Mouse (Mus musculus) T-helper 1 cell (primary cell): ENCODE results near the gene Rbm3.

ENCODE experiments used
- in situ Hi-C: fragments of 300-600 bp; cut with MboI, MseI; formaldehyde crosslinking; loops from one replicate; pipeline ENCODE4 v1.15.1; 2025; ENCODE audit warnings: high pct_unique_total_duplicates

Rbm3 gene

GRCm38 (mm10) chrX:8145153-8145991, at the start of gene Rbm3:
Gene Rbm3, minus strand, starts transcription at chrX:8145880.
- in situ Hi-C loops: no loop called here

DNA sequence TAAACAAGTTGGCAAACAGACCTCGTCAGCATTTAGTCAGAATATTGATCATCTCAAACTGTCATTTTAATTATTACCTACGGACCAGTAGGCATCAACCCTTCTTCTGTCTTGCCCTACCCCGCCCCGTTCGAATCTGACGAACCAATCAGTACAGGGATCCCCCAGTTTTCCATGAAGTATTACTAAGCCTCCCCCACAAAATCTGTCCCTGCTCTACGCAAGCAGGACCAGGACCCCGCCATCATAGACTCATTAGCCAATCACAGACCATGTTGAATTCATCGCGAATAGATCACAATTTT, 47.7 kb upstream of the Rbm3 start, which contains the start of gene Ebp:
TSS of gene Ebp (minus strand) at position 94 of the 305 bp plus-strand sequence.
- in situ Hi-C loops: no loop called here

DNA sequence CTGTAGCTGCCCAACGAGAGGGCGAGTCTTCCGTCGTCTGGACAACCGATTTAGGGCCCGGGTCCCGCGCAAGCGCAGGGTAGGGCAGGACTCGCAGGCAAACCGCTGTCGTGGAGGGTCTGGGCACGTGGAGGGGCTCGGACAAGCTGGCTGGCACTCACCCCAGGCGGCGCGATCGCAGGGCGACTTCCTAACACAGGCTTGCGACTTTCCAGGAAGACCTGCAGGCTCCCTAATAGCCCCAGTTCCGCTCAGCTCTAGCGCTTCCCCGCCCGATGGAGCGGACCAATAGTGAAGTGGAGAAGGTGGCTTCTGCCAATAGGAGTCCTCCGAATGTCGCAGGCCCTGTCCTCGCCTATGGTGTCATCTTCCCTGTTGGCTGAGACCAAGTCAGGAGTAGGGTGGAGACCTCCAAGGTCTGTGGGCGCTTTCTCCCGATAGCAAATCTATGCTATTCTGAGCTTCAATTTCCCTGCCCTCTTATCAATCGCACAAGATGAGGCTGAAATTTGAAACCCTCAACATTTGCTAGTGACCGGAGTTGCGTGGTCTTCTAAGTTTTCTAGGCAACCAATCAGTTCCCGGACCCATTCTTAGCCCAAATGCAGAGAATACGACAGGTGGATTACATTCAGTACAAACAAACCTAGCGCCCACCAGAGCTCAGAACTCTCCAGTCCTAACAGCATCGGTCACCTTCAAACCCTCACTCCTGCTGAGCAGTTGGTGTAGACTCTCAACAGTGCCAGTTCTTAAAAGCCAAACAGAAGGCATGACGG, 47.1 kb upstream of the Rbm3 start:
- in situ Hi-C loops: no loop called here

DNA sequence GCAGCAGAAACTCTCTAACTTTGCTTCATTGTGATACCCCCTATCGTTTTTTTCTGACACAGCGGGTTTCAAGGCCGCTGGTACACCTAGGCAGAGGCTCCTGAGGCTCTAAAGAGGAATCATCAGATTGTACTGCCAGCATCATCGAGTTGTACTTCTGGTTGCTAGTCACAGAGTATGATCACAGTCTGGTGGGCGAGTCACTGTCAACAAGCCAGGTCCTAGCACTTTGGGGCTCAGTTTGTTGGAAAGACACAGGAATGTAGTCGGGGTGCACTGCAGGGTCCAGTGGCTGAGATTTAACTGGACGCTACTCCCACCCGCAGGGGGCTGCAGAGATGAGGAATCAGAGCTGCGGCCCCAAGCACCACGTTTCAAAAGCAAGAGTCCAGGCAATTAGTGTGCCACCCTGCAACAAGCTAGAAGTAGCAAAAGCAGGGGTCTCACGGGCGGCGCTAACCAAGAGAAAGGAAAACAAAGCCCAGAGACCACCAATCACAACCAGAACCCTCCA, 46.5 kb upstream of the Rbm3 start:
- in situ Hi-C loops: no loop called here

DNA sequence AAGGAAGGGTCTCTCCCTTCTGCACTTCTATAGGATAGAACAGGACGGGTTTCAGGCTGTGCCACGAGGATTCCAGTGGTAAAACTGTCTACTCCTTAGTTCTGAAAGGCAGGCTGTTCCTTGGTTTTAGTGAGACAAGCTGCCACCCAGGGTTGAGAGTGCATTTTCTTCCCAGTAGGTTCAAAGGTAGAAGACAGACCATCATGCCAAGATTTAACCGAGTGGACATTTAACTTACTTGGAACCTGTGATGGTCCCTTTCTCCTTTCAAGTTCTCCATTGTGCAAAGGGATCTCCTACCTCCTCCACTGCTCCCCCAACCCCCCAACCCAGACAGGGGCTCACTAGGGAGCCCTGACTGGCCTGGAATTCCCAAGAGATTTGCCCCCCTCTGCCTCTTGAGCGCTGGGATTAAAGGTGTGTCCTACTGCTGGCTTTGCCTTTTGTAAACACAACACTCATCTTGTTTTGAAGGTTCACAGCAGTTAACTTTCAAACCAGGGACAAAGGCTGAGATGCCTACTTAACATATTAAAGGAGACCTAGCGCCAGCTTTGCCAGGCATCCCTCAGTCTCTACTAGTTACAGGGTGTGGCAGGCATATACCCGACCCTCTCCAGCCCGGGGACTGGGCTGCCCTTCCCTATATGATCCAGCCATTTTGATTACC, 37.3 kb upstream of the Rbm3 start:
- in situ Hi-C loops: loop anchor here (5.0 kb wide), 1 partner anchor 69 kb away; the partner anchor contains the start of gene Ftsj1

DNA sequence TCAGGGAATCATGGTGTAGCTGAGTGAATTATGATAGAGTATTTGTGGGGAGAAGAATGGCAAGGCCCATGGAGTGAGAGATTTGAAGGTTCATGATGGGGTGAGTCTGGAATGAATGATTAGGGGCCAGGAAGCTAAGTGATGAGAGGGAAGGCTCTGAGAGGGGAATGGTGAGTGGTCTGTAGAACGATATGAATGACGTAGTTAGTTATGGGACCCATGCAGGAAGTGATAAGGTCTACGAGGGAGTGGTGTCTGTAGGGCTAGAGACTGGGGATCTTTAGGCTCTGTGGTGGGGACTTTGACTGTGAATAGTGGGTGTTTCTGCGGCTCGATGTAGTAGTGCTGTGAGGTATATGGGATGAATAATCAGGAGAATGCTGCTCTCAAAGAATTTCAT, 34.0 kb upstream of the Rbm3 start:
- in situ Hi-C loops: loop anchor here (5.0 kb wide), 1 partner anchor 73 kb away; the partner anchor contains the start of gene Ftsj1

GRCm38 (mm10) chrX:8178871-8179270, 33.2 kb upstream of the Rbm3 start:
- in situ Hi-C loops: no loop called here

GRCm38 (mm10) chrX:8175504-8176385, 30.1 kb upstream of the Rbm3 start, which contains the start of gene Tbc1d25:
Gene Tbc1d25, minus strand, starts transcription at chrX:8176181.
- in situ Hi-C loops: no loop called here

DNA sequence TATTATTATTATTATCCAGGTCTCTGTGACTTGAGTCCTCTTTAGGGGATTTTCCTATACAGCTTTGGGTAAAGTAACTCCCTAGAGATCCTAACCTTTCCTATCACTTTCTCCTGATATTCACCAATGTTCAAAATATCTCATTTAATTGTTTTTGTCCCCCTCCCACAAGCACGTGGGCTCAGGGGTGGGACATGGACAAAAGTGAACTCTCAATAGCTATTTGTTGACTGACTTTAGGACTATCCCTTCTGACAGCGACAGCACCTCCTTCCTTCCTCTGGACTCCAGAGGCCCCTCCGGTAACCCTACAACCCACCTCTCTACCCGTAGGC, 29.5 kb upstream of the Rbm3 start:
- in situ Hi-C loops: no loop called here

DNA sequence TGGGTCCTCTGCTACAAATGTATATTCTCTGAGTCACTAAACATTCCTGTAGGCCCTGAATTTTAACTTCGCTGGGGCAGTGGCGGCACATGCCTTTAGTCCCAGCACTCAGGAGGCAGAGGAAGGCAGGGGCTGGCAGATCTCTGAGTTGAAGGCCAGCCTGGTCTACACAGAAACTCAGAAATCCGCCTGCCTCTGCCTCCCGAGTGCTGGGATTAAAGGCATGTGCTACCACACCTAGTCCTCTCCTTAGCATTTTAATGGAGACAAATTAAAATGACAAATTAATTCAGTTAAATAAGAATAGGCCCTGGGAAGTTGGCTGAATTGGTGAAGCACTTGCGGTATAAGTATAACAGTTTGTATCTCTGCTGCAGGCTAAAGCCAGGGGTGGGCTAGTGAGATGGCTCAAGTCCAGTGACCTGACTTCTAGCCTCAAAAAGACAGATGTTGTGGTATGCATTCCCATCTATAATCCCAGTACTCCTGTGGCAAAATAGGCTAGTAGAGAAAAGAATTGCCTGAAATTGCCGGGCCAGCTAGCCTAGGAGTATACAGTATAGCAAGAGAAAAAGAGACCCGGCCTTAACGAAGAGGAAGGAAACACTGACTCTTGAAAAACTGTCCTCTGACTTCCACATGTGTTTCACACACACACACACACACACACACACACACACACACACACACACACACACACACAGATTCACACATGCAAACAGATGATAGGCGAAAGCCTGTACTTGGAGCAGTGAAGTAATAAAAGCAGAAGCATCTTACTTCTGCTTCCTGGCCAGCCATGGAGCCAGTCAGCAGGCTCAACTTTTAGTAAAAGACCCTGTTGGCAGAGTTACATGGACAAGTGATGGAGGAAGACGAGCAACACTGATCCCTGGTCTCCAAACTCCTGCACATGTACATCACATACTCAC, 22.3 kb upstream of the Rbm3 start:
- in situ Hi-C loops: no loop called here

GRCm38 (mm10) chrX:8164471-8164870, 18.8 kb upstream of the Rbm3 start:
- in situ Hi-C loops: no loop called here

GRCm38 (mm10) chrX:8163076-8163475, 17.4 kb upstream of the Rbm3 start:
- in situ Hi-C loops: no loop called here

DNA sequence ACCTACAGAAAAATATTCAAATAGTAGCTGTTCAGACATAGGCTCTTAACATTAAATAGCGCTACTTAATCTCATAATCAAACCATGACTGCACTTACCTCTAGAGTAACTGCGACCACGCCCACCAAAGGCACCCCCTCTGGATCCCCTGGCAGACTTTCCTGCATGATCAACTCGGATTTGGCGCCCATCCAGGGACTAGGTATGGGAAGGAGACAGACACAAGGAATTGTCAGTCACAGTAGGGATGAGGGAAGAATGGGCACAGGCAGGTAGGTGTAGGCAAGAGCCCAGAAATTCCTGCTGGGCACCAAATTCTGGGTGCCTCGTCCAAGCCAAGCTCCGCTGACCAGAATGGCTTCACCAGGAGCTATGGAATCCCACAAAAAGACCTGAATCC, 1.9 kb downstream of the Rbm3 start:
- in situ Hi-C loops: no loop called here

DNA sequence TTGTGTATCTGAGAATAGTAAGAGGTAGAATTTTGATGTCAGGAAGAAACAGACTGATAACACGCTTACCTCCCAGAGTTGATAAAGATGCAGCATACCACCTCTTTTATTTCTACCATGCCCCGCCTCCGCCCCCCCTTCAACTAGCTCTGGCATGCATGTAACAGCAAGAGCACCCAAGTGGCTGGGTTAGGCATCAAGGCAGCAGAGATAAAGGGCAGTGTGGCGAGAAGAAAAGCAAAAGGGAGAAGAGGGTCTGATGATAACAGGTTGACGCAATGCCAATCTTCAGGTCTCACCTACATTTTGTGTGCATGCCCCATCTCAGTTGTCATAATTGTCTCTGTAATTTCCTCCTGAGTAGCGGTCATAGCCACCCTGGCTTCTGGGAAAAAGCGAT, 2.7 kb downstream of the Rbm3 start:
- in situ Hi-C loops: no loop called here

- in situ Hi-C loops: no loop called here
These were observed 4.6 kb downstream of the Rbm3 start for GRCm38 (mm10) chrX:8141058-8141457.

GRCm38 (mm10) chrX:8140446-8140845, 5.2 kb downstream of the Rbm3 start:
- in situ Hi-C loops: no loop called here

DNA sequence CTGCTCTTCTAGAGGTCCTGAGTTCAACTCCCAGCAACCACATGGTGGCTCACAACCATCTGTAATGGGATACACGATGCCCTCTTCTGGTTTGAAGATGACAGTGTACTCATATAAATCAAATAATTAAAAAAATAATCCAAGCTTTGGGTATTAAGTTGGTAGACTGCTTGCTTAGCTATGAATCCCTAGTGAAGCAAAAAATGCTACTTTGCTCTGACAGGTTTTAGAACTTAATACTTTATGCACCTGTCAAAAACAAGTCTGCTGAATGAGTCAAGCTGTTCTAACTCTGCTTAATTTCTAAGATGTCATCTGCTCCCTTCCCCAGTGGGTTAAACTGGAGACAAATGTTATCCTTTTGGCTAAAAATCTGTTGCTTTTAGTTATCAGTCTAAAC, 6.2 kb downstream of the Rbm3 start:
- in situ Hi-C loops: no loop called here

- in situ Hi-C loops: no loop called here
These were observed 9.8 kb downstream of the Rbm3 start for GRCm38 (mm10) chrX:8135886-8136285.

DNA sequence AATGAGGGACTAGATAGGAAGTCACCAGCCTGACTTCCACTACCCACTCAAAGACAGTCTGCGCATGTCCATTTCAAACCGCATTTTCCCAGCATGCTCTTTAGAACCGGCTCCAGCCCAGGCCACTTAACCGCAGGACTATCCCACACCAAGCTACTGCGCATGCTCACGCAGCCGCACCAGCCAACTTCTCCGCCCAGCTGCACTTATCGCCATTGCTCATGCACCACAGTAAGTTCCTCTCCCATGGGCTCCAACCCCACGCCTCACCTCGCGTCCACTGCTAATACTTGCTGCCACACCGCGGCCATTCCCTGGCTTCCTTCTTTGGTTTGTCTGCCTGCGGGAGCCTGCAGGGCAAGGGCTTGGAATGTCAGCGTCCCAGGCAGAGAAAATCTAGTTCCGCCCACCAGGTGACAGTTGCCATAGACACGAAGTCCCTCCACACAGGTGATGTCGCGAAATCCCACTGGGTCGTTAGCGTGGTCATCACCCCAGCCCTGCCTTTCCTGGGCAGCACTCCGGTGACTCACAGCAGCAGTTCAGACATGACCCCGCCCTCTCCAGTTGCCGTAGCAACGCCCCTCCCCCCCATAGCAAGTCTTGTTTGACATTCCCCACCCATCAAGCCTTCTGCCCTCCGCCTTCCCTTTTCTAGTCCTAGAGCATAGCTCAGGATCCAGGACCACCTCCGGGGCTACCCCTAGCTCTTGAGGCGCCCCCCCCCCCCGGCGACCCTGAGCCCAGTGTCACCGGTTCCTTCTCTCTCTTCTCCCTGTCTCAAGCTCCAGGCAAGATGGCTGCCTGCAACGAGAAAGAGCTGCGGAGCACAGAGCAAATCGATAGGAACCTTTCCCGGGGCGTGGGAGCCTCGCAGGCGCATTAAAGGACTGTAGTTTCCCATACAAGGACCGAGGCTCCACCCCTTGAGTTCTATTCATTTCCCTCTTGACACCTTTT, 13.4 kb downstream of the Rbm3 start, which contains the start of gene Wdr13:
TSS of gene Wdr13 (minus strand) at position 876 of the 960 bp plus-strand sequence.
- in situ Hi-C loops: no loop called here
